Mouse (Mus musculus) embryonic facial prominence, embryonic 11.5 days (tissue): ENCODE measurements around the gene Prkag3. TPM values are rescaled to one million over a fixed set of nuclear protein-coding genes. Genes with fewer than 3 reads are reported as not detected.

ENCODE experiments used
- ATAC-seq: fragments of 200-750 bp; cut with Nextera tagmentation; replicated peaks from 2 replicates; pipeline ENCODE4 v1.8.0; 2017; ENCODE audit warnings: low read depth; ENCODE audit not compliant: insufficient number of reproducible peaks, low FRiP score, low TSS enrichment
- DNase-seq: peaks from one replicate; pipeline ENCODE4 v3.0.0-alpha.2; 2015; ENCODE audit warnings: low spot score
- H3K27ac ChIP-seq: fragments of 300-500 bp; sonication (generic); replicated peaks from 2 replicates; pipeline ENCODE4 v1.5.1; 2014; ENCODE audit warnings: mild to moderate bottlenecking, low read depth, low read length, control low read depth
- H3K27me3 ChIP-seq: fragments of 300-500 bp; sonication (generic); 2 replicates; pipeline ENCODE4 v1.6.1; 2014; ENCODE audit warnings: mild to moderate bottlenecking, low read length, moderate library complexity, mixed read lengths; ENCODE audit not compliant: control insufficient read depth, insufficient read depth
- H3K36me3 ChIP-seq: fragments of 300-500 bp; sonication (generic); replicated peaks from 2 replicates; pipeline ENCODE4 v1.6.1; 2014; ENCODE audit warnings: low read depth, mild to moderate bottlenecking, low read length, moderate library complexity, mixed read lengths; ENCODE audit not compliant: control insufficient read depth, insufficient read depth
- H3K4me1 ChIP-seq: fragments of 300-500 bp; sonication (generic); 2 replicates; pipeline ENCODE4 v1.6.1; 2014; ENCODE audit warnings: low read length, mixed read lengths; ENCODE audit not compliant: control insufficient read depth, insufficient read depth
- H3K4me2 ChIP-seq: fragments of 300-500 bp; sonication (generic); 2 replicates; pipeline ENCODE4 v1.6.1; 2014; ENCODE audit warnings: low read depth, mild to moderate bottlenecking, control low read depth, low read length, moderate library complexity
- H3K4me3 ChIP-seq: fragments of 300-500 bp; sonication (generic); 2 replicates; pipeline ENCODE4 v1.5.1; 2014; ENCODE audit warnings: low read depth, low read length, control low read depth
- H3K9ac ChIP-seq: fragments of 300-500 bp; sonication (generic); replicated peaks from 2 replicates; pipeline ENCODE4 v1.6.1; 2014; ENCODE audit warnings: mild to moderate bottlenecking, control low read depth, low read length
- H3K9me3 ChIP-seq: fragments of 300-500 bp; sonication (generic); replicated peaks from 2 replicates; pipeline ENCODE4 v1.6.1; 2016; ENCODE audit warnings: mild to moderate bottlenecking, low read length, inconsistent platforms, mixed read lengths; ENCODE audit not compliant: control insufficient read depth
- WGBS: fragments of 180-500 bp; shearing (Covaris S2); extraction: QIAGEN DNeasy Blood & Tissue Kit; methylation state at CpG from one replicate; pipeline ENCODE4 v1.1.7; 2014; 5-methylcytosine and 5-hydroxymethylcytosine counted together
- polyA plus RNA-seq: library from polyadenylated mRNA; unstranded; fragments of >200 nt; fragmentation: Nextera tagmentation; extraction: Ambion mirVana; gene quantifications from 2 replicates; pipeline ENCODE4 v1.2.1, GENCODE M21; 2014

The Prkag3 gene
- polyA plus RNA-seq, 1 experiment from 2014 or later, result not detected

- Histone ChIP-seq H3K4me1 (no peaks in the 10 kb centered on the region), H3K36me3 (no peaks in the 10 kb centered on the region), H3K27ac (no peak overlapping the region), H3K4me3 (no peak overlapping the region), H3K4me2 (no peak overlapping the region), H3K27me3 (peaks cover 3% of the 10 kb centered on the region; the same call in 1 of the 2 replicates), H3K9ac (no peak overlapping the region), H3K9me3 (no peaks in the 10 kb centered on the region)
- 83% methylated on average over 8 of the region's 8 CpGs for WGBS
- ATAC-seq, result no peak
- no peak for DNase-seq
Observed at GRCm38 (mm10) chr1:74753266-74753974, 4.4 kb upstream of the Prkag3 start.

- Histone ChIP-seq H3K4me1 (no peaks in the 10 kb centered on the region), H3K36me3 (no peaks in the 10 kb centered on the region), H3K9ac (no peak overlapping the region), H3K9me3 (no peaks in the 10 kb centered on the region), H3K4me3 (no peak overlapping the region), H3K27ac (no peak overlapping the region), H3K4me2 (no peak overlapping the region), H3K27me3 (peaks cover 3% of the 10 kb centered on the region; the same call in 1 of the 2 replicates)
- no peak for DNase-seq
- 95% methylated on average over 3 of the region's 3 CpGs for WGBS
- no peak for ATAC-seq
Observed at GRCm38 (mm10) chr1:74752833-74753232, 3.8 kb upstream of the Prkag3 start.

DNA sequence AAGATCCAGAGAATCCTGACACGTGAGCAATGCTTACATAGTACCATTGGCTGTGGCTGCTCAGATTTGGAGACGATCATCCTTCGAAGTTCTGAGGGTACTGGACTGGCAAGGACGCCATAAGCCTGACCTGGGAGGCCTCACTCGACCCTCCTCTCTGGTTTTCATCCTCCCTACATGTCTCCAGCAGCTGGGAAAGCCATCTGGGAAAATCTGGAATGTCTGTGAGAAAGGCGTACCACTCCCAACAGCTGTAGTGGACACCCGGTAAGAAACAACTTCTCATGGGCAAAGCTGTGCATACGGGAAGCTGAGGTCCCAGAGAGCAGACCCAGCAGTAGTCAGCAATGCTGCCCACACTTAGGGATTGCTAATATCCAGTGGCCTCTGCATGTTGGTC, 3.1 kb upstream of the Prkag3 start:
- H3K9ac ChIP-seq, result no peak overlapping the region

DNA sequence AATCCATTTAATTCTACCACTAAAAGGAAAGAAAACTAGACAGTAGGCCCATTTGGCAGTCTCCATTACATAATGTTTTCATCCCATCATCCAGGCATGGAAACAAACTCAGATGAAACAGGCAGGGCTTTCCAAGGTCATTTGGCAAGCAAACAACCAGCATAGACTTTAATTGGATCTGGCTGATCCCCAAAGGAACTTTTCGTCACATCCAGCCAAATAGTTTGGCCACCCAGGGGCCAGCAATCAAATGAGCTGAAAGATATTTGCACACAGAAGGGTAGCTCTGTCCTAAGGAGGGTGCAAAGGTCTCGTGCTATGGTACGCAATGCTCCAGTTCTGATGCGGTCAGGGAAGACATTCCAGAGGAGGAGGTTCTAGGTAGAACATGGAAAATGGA, 1.7 kb upstream of the Prkag3 start:
- ATAC-seq (no peak), DNase-seq (no peak)
- H3K27ac ChIP-seq, result no peak overlapping the region
- no peak overlapping the region for H3K4me3 ChIP-seq
- WGBS, result 84% methylated on average over 4 of the region's 4 CpGs
- peaks cover 3% of the 10 kb centered on the region; the same call in 1 of the 2 replicates for H3K27me3 ChIP-seq
- no peak overlapping the region for H3K9ac ChIP-seq
- no peaks in the 10 kb centered on the region for H3K36me3 ChIP-seq
- H3K9me3 ChIP-seq, result no peaks in the 10 kb centered on the region
- no peak overlapping the region for H3K4me2 ChIP-seq
- H3K4me1 ChIP-seq, result no peaks in the 10 kb centered on the region

More for the DNA sequence above, 3.1 kb upstream of the Prkag3 start:
- H3K36me3 ChIP-seq, result no peaks in the 10 kb centered on the region
- H3K27ac ChIP-seq, result no peak overlapping the region
- no peak overlapping the region for H3K4me2 ChIP-seq
- H3K9me3 ChIP-seq, result no peaks in the 10 kb centered on the region
- WGBS, result 85% methylated on average over 8 of the region's 8 CpGs
- no peak overlapping the region for H3K4me3 ChIP-seq
- no peak for DNase-seq
- H3K27me3 ChIP-seq, result peaks cover 3% of the 10 kb centered on the region; the same call in 1 of the 2 replicates
- no peak for ATAC-seq
- no peaks in the 10 kb centered on the region for H3K4me1 ChIP-seq

DNA sequence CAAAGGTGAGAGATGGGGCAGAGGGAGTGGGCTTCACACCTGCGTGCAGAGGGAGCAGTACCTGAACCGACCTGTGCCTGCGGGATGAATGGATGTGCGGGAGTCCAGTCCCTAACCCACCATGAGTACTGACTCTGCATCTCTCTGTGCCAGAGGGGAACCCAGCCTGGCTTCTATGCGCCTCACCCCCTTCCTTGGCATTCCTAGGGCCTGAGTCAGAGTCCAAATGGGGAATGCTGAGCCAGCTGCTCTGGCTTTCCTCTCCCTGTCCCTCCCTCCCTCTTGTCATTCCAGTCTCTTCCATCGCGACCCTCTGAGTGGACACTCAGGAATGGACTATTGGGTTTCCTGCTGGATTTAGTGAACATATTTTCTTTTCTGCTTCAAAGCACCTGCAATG, 280 bp upstream of the Prkag3 start:
- WGBS, result 66% methylated on average over 7 of the region's 7 CpGs
- ATAC-seq, result no peak
- Histone ChIP-seq H3K9ac (no peak overlapping the region), H3K36me3 (no peaks in the 10 kb centered on the region), H3K9me3 (no peaks in the 10 kb centered on the region), H3K27me3 (peaks cover 3% of the 10 kb centered on the region; the same call in 1 of the 2 replicates), H3K4me3 (no peak overlapping the region), H3K4me2 (no peak overlapping the region), H3K27ac (no peak overlapping the region), H3K4me1 (no peaks in the 10 kb centered on the region)
- no peak for DNase-seq

DNA sequence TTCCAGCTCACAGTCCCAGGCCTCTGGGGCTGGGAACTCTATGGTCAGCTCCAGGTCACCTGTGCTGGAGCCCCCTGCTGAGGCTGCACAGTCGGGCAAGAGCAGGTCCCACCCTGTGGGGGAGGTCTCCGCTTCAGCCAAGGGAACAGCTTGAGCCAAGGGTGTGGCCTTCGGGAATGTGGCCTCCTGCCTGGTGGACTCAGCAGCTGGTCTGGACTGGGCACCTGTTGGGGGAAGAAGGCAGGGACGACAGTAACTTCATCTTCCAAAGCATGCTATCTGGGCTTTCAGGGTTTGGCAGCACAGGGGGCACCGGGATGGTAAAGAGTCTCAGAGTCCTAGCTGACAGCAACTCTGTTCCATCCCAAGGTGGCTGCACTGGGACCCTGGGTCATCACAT, 1.7 kb downstream of the Prkag3 start:
- Histone ChIP-seq H3K4me3 (no peak overlapping the region), H3K4me1 (no peaks in the 10 kb centered on the region), H3K27ac (no peak overlapping the region), H3K36me3 (no peaks in the 10 kb centered on the region), H3K9ac (no peak overlapping the region), H3K4me2 (no peak overlapping the region), H3K9me3 (no peaks in the 10 kb centered on the region), H3K27me3 (peaks cover 3% of the 10 kb centered on the region; the same call in 1 of the 2 replicates)
- DNase-seq (no peak), ATAC-seq (0 out of 2 replicates have a peak, but pooled peaks have one; percentile 48)
- 71% methylated on average over 5 of the region's 5 CpGs for WGBS

DNA sequence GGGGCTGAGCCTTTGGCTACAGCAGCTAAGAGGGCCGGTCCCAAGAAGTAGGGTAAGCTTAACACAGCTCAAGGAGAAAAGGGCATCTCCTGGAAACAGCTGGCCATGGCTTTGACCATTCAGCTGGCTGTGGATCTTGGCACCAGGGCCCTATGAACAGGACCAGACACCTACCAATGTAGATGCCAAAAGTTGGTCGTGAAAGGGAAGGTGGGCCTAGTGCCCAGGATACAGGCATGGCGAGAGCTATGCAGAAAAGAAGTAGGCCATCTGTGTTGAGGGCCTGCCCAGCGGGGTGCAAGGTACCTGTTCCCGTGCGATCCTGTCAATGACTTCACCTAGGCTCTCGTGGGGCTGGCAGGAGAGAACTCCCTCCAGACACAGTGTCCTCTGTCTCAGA, 8.2 kb downstream of the Prkag3 start:
- H3K36me3 ChIP-seq, result no peaks in the 10 kb centered on the region
- H3K9ac ChIP-seq, result no peak overlapping the region
- no peak for ATAC-seq
- no peaks in the 10 kb centered on the region for H3K9me3 ChIP-seq
- no peaks in the 10 kb centered on the region for H3K27me3 ChIP-seq
- no peak for DNase-seq
- no peak overlapping the region for H3K4me2 ChIP-seq
- no peak overlapping the region for H3K4me3 ChIP-seq
- whole genome bisulfite sequencing, result 77% methylated on average over 7 of the region's 7 CpGs
- no peak overlapping the region for H3K27ac ChIP-seq
- no peaks in the 10 kb centered on the region for H3K4me1 ChIP-seq

DNA sequence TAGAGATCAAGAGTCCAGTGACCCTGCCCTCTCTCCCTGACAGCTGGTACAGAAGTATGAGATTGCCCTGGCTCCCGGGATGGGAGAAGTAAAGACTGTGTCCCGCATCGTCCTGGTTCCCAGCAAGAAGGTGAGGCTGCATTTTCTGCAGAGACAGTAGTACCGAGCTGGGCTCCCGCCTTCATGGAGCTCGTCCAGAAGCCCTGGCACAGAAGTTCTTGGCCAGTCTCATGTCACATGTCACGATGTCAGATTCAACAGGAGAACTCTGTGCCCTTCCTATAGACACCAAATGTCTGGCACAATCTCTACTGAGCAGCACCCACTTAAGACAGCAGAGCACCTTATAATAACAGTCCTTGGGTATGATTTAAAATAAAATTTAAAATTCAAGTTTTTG, 11.5 kb downstream of the Prkag3 start:
- DNase-seq, result no peak
- 87% methylated on average over 7 of the region's 7 CpGs for WGBS
- no peak overlapping the region for H3K27ac ChIP-seq
- H3K4me3 ChIP-seq, result no peak overlapping the region
- H3K27me3 ChIP-seq, result no peaks in the 10 kb centered on the region
- H3K4me1 ChIP-seq, result no peaks in the 10 kb centered on the region
- no peaks in the 10 kb centered on the region for H3K9me3 ChIP-seq
- no peak for ATAC-seq
- no peak overlapping the region for H3K9ac ChIP-seq
- no peaks in the 10 kb centered on the region for H3K36me3 ChIP-seq
- H3K4me2 ChIP-seq, result no peak overlapping the region
